Mouse (Mus musculus) left cerebral cortex, postnatal 25 days (tissue): ENCODE results near the gene Slc22a23. TPM values are rescaled to one million over a fixed set of nuclear protein-coding genes. Genes with fewer than 3 reads are reported as not detected.
A peak's percentile ranks its signal among the peaks of the same experiment; 100 is the strongest.

ENCODE experiments used
- DNase-seq, 2 experiments: peaks; one replicate each; pipeline ENCODE4 v3.0.0; 2022; ENCODE audit warnings: low spot score in 2 of 2, mixed read lengths in 1 of 2
- intact Hi-C: fragments of 180-260 bp; cut with DNase I; formaldehyde crosslinking; loops from one replicate; pipeline ENCODE4 v1.15.1; 2025
- total RNA-seq, 2 experiments: library from RNA; stranded (reverse); gene quantifications; 2 replicates each; pipeline ENCODE4 v1.2.3; 2021

The Slc22a23 gene
- total RNA-seq, 2 experiments from 2014 or later, result 58.9 to 59.3 TPM

- no peak for DNase-seq
- intact Hi-C loops, result loop anchor here (5.0 to 10.0 kb wide), 3 partner anchors 81 to 519 kb away; no protein-coding TSS in a partner anchor
Observed at GRCm38 (mm10) chr13:34346238-34346637, 1.3 kb upstream of the Slc22a23 start.

- intact Hi-C loops, result loop anchor here (2.0 to 10.0 kb wide), 8 partner anchors 28 to 520 kb away; no protein-coding TSS in a partner anchor
- peak; percentile 29 to 67 for DNase-seq
Observed at GRCm38 (mm10) chr13:34344376-34345127, 430 bp downstream of the Slc22a23 start.

- intact Hi-C loops, result loop anchor here (2.0 to 10.0 kb wide), 8 partner anchors 29 to 521 kb away; no protein-coding TSS in a partner anchor
- DNase-seq, result peak; percentile 45 to 51
Observed at GRCm38 (mm10) chr13:34343719-34344375, 1.1 kb downstream of the Slc22a23 start.

GRCm38 (mm10) chr13:34342286-34342890, 2.6 kb downstream of the Slc22a23 start:
- DNase-seq, result peak; percentile 35 to 70
- intact Hi-C loops, result loop anchor here (2.0 to 10.0 kb wide), 6 partner anchors 30 to 522 kb away; no protein-coding TSS in a partner anchor

GRCm38 (mm10) chr13:34336895-34337294, 8.1 kb downstream of the Slc22a23 start:
- intact Hi-C loops, result no loop called here

GRCm38 (mm10) chr13:34334847-34335246, 10.1 kb downstream of the Slc22a23 start:
- intact Hi-C loops, result no loop called here
- no peak for DNase-seq

More at GRCm38 (mm10) chr13:34336895-34337294, 8.1 kb downstream of the Slc22a23 start:
- peak in 1 of 2 experiments; percentile 33 for DNase-seq

GRCm38 (mm10) chr13:34332762-34333161, 12.2 kb downstream of the Slc22a23 start:
- DNase-seq, result peak in 1 of 2 experiments; percentile 76
- intact Hi-C loops, result no loop called here

- intact Hi-C loops, result no loop called here
- no peak for DNase-seq
Observed at GRCm38 (mm10) chr13:34331399-34332186, 13.4 kb downstream of the Slc22a23 start.

- DNase-seq, result no peak
- intact Hi-C loops, result no loop called here
Observed at GRCm38 (mm10) chr13:34329589-34329988, 15.4 kb downstream of the Slc22a23 start.

GRCm38 (mm10) chr13:34326992-34327391, 18.0 kb downstream of the Slc22a23 start:
- intact Hi-C loops, result no loop called here
- DNase-seq, result no peak

- intact Hi-C loops, result no loop called here
- DNase-seq, result no peak
Observed at GRCm38 (mm10) chr13:34323361-34323760, 21.6 kb downstream of the Slc22a23 start.

- no peak for DNase-seq
- intact Hi-C loops, result no loop called here
Observed at GRCm38 (mm10) chr13:34320482-34320881, 24.5 kb downstream of the Slc22a23 start.

- intact Hi-C loops, result no loop called here
- DNase-seq, result no peak
Observed at GRCm38 (mm10) chr13:34317051-34317450, 27.9 kb downstream of the Slc22a23 start.

- intact Hi-C loops, result no loop called here
- DNase-seq, result no peak
Observed at GRCm38 (mm10) chr13:34316511-34316910, 28.5 kb downstream of the Slc22a23 start.

- peak; percentile 23 to 91 for DNase-seq
- intact Hi-C loops, result loop anchor here (2.0 kb wide), 1 partner anchor 30 kb away; no protein-coding TSS in a partner anchor
Observed at GRCm38 (mm10) chr13:34313033-34313491, 31.9 kb downstream of the Slc22a23 start.

- intact Hi-C loops, result loop anchor here (2.0 kb wide), 1 partner anchor 30 kb away; no protein-coding TSS in a partner anchor
- DNase-seq, result no peak
Observed at GRCm38 (mm10) chr13:34312346-34313002, 32.5 kb downstream of the Slc22a23 start.

GRCm38 (mm10) chr13:34311593-34311992, 33.4 kb downstream of the Slc22a23 start:
- intact Hi-C loops, result no loop called here
- DNase-seq, result no peak

GRCm38 (mm10) chr13:34308604-34308927, 36.4 kb downstream of the Slc22a23 start:
- DNase-seq, result no peak
- intact Hi-C loops, result no loop called here
